Mouse (Mus musculus) spleen, embryonic (tissue): ENCODE data around the gene Olfr777.
"Not testable (repeated sequence)": the region's sequence is repeated elsewhere in the genome, so short reads cannot be mapped to it uniquely, and the experiment has no call there.

ENCODE experiments used
- CTCF ChIA-PET: fragments of 350-600 bp; sonication (Branson Sonifier 250); formaldehyde crosslinking; loops from one replicate; lab custom pipeline; 2022; lab: Charles Lee

Olfr777 gene

DNA sequence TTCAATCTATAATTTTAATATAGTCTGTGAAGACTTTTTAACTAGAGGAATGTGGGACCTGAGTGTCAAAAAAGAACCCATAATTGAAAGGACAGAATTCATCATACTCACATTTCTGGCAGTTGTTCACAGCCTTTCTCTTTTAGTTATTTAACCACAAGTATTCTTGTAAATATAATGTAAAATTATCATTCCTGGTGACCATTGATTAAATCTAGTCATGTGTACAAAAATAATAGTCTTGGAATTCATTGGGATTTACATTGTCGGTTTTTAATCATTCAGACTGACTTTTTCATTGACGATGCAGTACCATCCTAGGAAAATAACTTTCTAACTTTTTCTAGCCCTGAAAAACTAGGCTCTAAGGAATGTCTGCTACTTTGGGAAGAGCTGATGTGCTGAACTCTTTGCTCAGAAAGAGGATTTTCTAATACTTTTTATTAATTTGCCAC is at the start of gene Olfr777:
Gene Olfr777 (minus strand): TSS at position 405 of the 455 bp plus-strand sequence.
- CTCF ChIA-PET = no interaction called here

DNA sequence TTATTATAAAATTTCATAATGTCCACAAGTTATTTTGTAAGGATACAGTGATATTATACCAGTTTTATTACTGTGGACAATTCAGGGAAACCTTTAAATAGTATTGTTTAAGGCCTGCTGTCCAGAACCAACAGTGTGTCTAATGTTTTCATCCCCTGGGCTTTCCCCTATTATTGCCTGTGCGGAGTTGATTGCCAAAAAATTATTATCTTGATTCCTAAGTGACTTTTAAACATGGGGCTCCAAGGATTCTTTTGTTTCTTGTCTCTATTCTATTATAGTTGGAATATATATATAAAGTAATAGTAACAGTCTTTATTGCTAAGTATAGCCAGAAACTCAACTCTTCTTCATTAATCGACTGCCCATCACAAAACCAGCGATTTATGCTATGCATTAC is 46.5 kb upstream of the Olfr777 start, which contains the start of gene Olfr780:
Gene Olfr780 (plus strand): TSS at position 301 of the 400 bp plus-strand sequence.
- CTCF ChIA-PET = no interaction called here

DNA sequence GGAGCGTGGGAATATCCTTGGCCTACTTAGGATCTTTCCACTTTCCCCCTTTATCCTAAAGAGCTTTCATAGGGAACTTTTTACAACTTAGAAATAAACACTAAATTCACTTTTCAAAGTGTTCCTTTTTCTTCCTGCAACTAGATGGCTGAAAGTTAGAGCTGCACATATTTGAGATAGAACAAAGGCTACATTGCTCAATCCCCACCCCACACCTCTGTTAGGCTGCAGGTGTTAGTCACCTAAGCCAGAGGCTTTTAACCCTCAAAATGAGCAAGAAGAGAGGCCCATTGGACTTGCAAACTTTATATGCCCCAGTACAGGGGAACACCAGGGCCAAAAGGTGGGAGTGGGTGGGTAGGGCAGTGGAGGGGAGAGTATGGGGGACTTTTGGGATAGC is 42.2 kb upstream of the Olfr777 start:
- CTCF ChIA-PET = not testable (repeated sequence)

DNA sequence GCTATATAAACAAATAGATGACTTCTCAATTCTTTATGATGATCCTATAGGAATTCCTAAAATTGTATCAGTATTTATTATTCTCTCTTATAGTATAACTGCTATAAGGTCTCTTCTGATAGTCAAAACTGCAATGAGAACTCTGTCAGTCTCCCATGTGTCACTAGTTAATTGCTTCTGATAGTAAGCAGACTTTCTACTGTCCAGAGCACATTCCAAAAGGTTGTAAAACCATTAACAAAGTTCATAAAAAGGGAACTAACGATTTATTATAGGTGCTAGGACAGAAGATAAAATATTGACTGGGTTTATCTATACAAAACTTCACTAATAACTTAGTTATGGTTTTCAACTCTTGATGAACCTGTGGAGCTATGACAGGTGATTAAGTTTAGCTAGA is 41.7 kb upstream of the Olfr777 start:
- CTCF ChIA-PET = not testable (repeated sequence)

DNA sequence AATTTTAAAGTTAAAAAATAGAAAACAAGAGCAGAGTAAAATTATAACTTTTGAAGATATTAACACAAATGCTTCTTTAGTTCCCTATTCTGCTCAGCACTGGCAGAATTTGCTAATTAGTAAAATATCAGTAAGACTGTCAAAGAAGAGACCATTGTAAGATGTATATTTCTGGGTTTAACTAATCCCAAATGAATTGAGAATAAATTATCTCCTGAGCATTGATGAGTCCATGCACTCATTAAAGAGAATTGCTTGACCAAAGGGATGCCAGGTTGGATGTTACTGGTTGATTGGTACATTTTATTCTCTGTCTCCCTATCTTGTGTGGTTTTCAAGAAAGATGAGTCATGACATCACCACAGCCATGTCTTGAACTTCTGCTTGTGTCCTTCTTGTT is 12.5 kb downstream of the Olfr777 start, which contains the start of gene Olfr776:
Gene Olfr776 (plus strand): TSS at position 301 of the 400 bp plus-strand sequence.
- CTCF ChIA-PET = no interaction called here

DNA sequence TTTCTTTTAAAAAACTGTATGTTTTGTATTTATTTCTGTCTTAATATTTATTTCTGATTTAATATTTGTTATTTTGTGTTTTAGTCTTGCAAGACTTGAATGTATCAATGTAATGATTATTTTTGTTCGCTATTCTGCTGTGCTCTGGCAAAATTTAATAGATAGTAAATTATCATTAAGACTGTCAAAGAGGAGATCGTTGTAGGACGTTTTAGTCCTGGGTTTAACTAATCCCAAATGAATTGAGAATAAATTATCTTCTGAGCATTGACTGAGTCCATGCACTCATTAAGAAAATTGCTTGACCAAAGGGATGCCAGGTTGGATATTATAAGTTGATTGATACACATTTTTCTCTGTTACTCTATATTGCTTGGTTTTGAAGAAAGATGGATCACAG is 23.2 kb downstream of the Olfr777 start, which contains the start of gene Olfr775:
Gene Olfr775 (plus strand): TSS at position 301 of the 400 bp plus-strand sequence.
- CTCF ChIA-PET = no interaction called here

DNA sequence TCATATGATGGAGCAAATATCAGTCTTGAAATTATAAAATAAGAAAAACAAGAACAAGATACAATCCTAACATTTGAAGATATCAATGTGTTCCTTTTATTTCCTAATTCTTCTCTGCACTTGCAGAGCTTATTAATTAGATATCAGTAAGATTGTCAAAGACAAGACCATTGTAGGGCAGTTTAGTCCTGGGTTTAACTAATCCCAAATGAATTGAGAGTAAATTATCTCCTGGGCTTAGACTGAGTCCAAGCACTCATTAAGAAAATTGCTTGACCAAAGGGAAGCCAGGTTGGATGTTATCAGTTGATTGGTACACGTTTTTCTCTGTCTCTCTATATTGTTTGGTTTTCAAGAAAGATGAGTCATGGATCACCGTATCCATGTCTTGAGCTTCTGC is 35.4 kb downstream of the Olfr777 start, which contains the start of gene Olfr774:
Gene Olfr774 (plus strand): TSS at position 301 of the 400 bp plus-strand sequence.
- CTCF ChIA-PET = no interaction called here

DNA sequence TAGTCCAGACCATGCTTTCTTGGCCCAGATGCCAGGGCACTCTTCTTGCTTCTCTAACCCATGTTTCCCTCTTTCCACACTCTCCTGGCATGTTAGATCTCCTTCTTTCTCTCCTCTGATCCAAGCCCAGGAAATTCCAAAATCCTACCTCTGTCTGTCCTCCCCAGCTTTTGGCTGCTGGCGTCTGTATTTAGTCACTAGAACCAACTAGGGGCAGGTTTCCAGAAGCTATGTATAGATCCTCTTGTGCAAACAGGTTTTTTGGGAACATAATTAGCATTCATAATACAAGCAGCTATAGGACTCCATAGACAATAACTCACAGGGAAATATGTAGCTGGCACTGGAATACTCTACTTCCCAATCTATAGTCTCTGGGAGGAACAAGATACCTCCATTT is 40.5 kb downstream of the Olfr777 start:
- CTCF ChIA-PET = no interaction called here
